Comparison of ENCODE assay signal across 10 mouse cellular contexts in the genomic region with DNA sequence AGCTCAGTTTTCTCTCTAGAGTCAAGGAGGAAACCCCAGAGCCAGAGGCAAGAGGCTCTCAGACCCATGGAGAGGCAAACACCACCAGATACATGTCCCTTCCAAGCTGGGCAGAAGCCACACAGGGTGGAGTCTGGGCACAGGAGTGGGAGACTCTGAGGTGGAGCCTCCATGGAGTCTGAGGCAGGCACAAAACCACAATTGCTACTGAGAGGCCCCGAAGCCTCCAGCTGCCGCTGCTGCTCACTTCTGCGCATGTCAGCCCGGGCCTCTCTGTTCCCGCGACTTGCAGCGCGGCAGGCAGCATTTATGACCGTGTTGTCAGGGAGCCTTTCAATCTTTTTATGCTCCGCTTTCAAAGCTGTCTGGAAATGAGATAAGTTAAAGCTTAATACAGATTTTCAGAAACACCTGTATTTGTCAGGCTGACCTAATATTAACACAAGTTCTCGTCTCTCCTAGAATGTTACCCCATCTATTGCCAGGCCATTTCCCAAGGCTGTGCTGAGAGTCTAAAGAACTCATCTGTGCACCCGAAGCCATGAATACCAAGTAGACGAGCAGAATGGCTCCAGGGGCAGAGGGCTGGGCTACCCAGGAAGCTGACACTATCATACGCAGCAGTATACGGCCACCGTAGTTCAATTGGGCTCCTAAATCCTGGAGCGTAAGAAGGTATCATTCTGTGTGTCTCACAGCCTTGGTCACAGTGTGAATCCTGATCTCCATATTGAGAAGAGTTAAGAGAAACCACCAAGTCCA. TPM values are rescaled to one million over a fixed set of nuclear protein-coding genes. Genes with fewer than 3 reads are reported as not detected.
DNase-seq lines count a peak whose midpoint lies in the region; ATAC-seq and TF ChIP-seq lines count a peak whose summit lies in the region.
"Had no signal": no experiment of that assay in that cellular context is flagged by ENCODE, and none has a peak within 500 bp of the region (broad histone marks: within the 10 kb centered on the region; RNA-seq: fewer than 3 reads in every experiment).

No protein-coding gene starts in this region.

- no peak overlapping the region for H3K9ac ChIP-seq in kidney, embryonic 16.5 days (replicated peaks; ENCODE audit: low read length)
- H3K9ac ChIP-seq in kidney, embryonic 14.5 days (ENCODE audit: low read depth, low read length): no peak overlapping the region
- no peak overlapping the region for H3K9ac ChIP-seq in intestine, embryonic 14.5 days (ENCODE audit: low read length)
- no peak overlapping the region for H3K9ac ChIP-seq in stomach, postnatal 0 days (ENCODE audit: low read length)
- H3K9ac ChIP-seq in liver, postnatal 0 days (replicated peaks): no peak overlapping the region
- H3K9ac ChIP-seq: lung, embryonic 15.5 days had no signal

- TF ChIP-seq CTCF in stomach, postnatal 0 days (IDR thresholded peaks at IDR 0.05; ENCODE audit: low read depth): no peak
- TF ChIP-seq CTCF in liver, postnatal 0 days (IDR thresholded peaks at IDR 0.05; ENCODE audit: low read depth): no peak

- WGBS in kidney, embryonic 16.5 days: 50% methylated on average over 17 of the region's 17 CpGs
- 56% methylated on average over 17 of the region's 17 CpGs for WGBS in kidney, embryonic 14.5 days
- 61% methylated on average over 17 of the region's 17 CpGs for WGBS in intestine, embryonic 14.5 days
- 46% methylated on average over 17 of the region's 17 CpGs for WGBS in stomach, postnatal 0 days
- WGBS in liver, postnatal 0 days (ENCODE audit: insufficient replicate concordance): 74% methylated on average over 17 of the region's 17 CpGs

- H3K36me3 ChIP-seq in kidney, embryonic 16.5 days (ENCODE audit: insufficient read depth, low read length): no peaks in the 10 kb centered on the region
- H3K36me3 ChIP-seq in kidney, embryonic 14.5 days (ENCODE audit: control insufficient read depth, insufficient read depth, low read length): no peaks in the 10 kb centered on the region
- H3K36me3 ChIP-seq in intestine, embryonic 14.5 days (ENCODE audit: control insufficient read depth, insufficient read depth, low read length): no peaks in the 10 kb centered on the region
- no peaks in the 10 kb centered on the region for H3K36me3 ChIP-seq in stomach, postnatal 0 days (ENCODE audit: control insufficient read depth, insufficient read depth, low read length)
- H3K36me3 ChIP-seq in liver, postnatal 0 days (replicated peaks; ENCODE audit: insufficient read depth, low read length): no peaks in the 10 kb centered on the region
- H3K36me3 ChIP-seq: lung, embryonic 15.5 days had no signal

- H3K27ac ChIP-seq in kidney, embryonic 16.5 days (ENCODE audit: low read length): no peak overlapping the region
- H3K27ac ChIP-seq in kidney, embryonic 14.5 days (ENCODE audit: low read depth, low read length): no peak overlapping the region
- no peak overlapping the region for H3K27ac ChIP-seq in intestine, embryonic 14.5 days (ENCODE audit: low read depth)
- H3K27ac ChIP-seq in stomach, postnatal 0 days (replicated peaks): peak overlapping the region; percentile 49; the same call in 1 of the 2 replicates
- no peak overlapping the region for H3K27ac ChIP-seq in liver, postnatal 0 days (ENCODE audit: low read depth)
- H3K27ac ChIP-seq: lung, embryonic 15.5 days had no signal

- H3K27me3 ChIP-seq in kidney, embryonic 16.5 days (ENCODE audit: insufficient read depth, low read length): peaks cover 4% of the 10 kb centered on the region; the same call in 1 of the 2 replicates
- no peaks in the 10 kb centered on the region for H3K27me3 ChIP-seq in kidney, embryonic 14.5 days (ENCODE audit: control insufficient read depth, insufficient read depth, low read length)
- no peaks in the 10 kb centered on the region for H3K27me3 ChIP-seq in intestine, embryonic 14.5 days (replicated peaks; ENCODE audit: control insufficient read depth, insufficient read depth, low read length)
- H3K27me3 ChIP-seq in stomach, postnatal 0 days (ENCODE audit: control insufficient read depth, insufficient read depth, low read length): no peaks in the 10 kb centered on the region
- no peaks in the 10 kb centered on the region for H3K27me3 ChIP-seq in liver, postnatal 0 days (ENCODE audit: insufficient read depth, low read length)
- H3K27me3 ChIP-seq: lung, embryonic 15.5 days had no signal

- ATAC-seq in kidney, embryonic 16.5 days (ENCODE audit: low FRiP score, low TSS enrichment): 0 out of 2 replicates have a peak, but pooled peaks have one; percentile 31
- no peak for ATAC-seq in kidney, embryonic 14.5 days (ENCODE audit: low FRiP score, low TSS enrichment)
- 0 out of 2 replicates have a peak, but pooled peaks have one; percentile 55 for ATAC-seq in intestine, embryonic 14.5 days (replicated peaks; ENCODE audit: low FRiP score, low TSS enrichment, low read depth)
- ATAC-seq in stomach, postnatal 0 days (ENCODE audit: low FRiP score, low TSS enrichment): no peak
- ATAC-seq in liver, postnatal 0 days: no peak

- no peaks in the 10 kb centered on the region for H3K4me1 ChIP-seq in kidney, embryonic 16.5 days (ENCODE audit: insufficient read depth, low read length)
- H3K4me1 ChIP-seq in kidney, embryonic 14.5 days (ENCODE audit: control insufficient read depth, insufficient read depth, low read length): no peaks in the 10 kb centered on the region
- 0 out of 2 replicates have a peak, but pooled peaks cover 6% of the 10 kb centered on the region for H3K4me1 ChIP-seq in intestine, embryonic 14.5 days (replicated peaks; ENCODE audit: control insufficient read depth, insufficient read depth, low read length)
- H3K4me1 ChIP-seq in stomach, postnatal 0 days (replicated peaks; ENCODE audit: control insufficient read depth, insufficient read depth): no peaks in the 10 kb centered on the region
- H3K4me1 ChIP-seq in liver, postnatal 0 days (ENCODE audit: insufficient read depth): no peaks in the 10 kb centered on the region
- H3K4me1 ChIP-seq: lung, embryonic 15.5 days had no signal

- no peaks in the 10 kb centered on the region for H3K9me3 ChIP-seq in kidney, embryonic 16.5 days (ENCODE audit: low read length)
- H3K9me3 ChIP-seq in kidney, embryonic 14.5 days (ENCODE audit: control insufficient read depth, low read length): no peaks in the 10 kb centered on the region
- no peaks in the 10 kb centered on the region for H3K9me3 ChIP-seq in intestine, embryonic 14.5 days (ENCODE audit: control insufficient read depth, low read length)
- no peaks in the 10 kb centered on the region for H3K9me3 ChIP-seq in stomach, postnatal 0 days (ENCODE audit: control insufficient read depth, low read length)
- no peaks in the 10 kb centered on the region for H3K9me3 ChIP-seq in liver, postnatal 0 days (ENCODE audit: low read length)
- H3K9me3 ChIP-seq: lung, embryonic 15.5 days had no signal

- TF ChIP-seq EP300 in stomach, postnatal 0 days (optimal IDR thresholded peaks at IDR 0.05): no peak
- TF ChIP-seq EP300 in liver, postnatal 0 days (IDR thresholded peaks at IDR 0.05; ENCODE audit: low read depth): no peak

- H3K4me2 ChIP-seq in kidney, embryonic 16.5 days (replicated peaks; ENCODE audit: low read depth, low read length): no peak overlapping the region; the same call in 1 of the 2 replicates
- no peak overlapping the region for H3K4me2 ChIP-seq in kidney, embryonic 14.5 days (replicated peaks; ENCODE audit: low read depth, low read length)
- no peak overlapping the region for H3K4me2 ChIP-seq in intestine, embryonic 14.5 days (ENCODE audit: low read length)
- H3K4me2 ChIP-seq in stomach, postnatal 0 days (replicated peaks; ENCODE audit: low read depth): no peak overlapping the region
- no peak overlapping the region for H3K4me2 ChIP-seq in liver, postnatal 0 days (ENCODE audit: low read depth, low read length)
- H3K4me2 ChIP-seq: lung, embryonic 15.5 days had no signal

- no peak overlapping the region for H3K4me3 ChIP-seq in kidney, embryonic 16.5 days (ENCODE audit: low read length)
- no peak overlapping the region for H3K4me3 ChIP-seq in kidney, embryonic 14.5 days (ENCODE audit: low read length)
- no peak overlapping the region for H3K4me3 ChIP-seq in intestine, embryonic 14.5 days (ENCODE audit: low read depth, low read length)
- no peak overlapping the region for H3K4me3 ChIP-seq in stomach, postnatal 0 days (ENCODE audit: low read depth, low read length)
- no peak overlapping the region for H3K4me3 ChIP-seq in liver, postnatal 0 days (ENCODE audit: low read depth, low read length)
- H3K4me3 ChIP-seq: lung, embryonic 15.5 days had no signal

- intact Hi-C loops in heart, postnatal 36 days (cut with DNase I): no loop called here

- peak; percentile 12 for DNase-seq in thymus, postnatal 0 days (ENCODE audit: low spot score)
- DNase-seq in thymus, postnatal 36 days: no peak
- DNase-seq in intestine, embryonic 14.5 days (ENCODE audit: low spot score): peak; percentile 55
- peak; percentile 32 for DNase-seq in stomach, postnatal 0 days (ENCODE audit: low spot score)
- no peak for DNase-seq in heart, postnatal 36 days
- no peak for DNase-seq in liver, postnatal 0 days
- DNase-seq: cerebellum, adult 9-11 months had no signal

RNA-seq across cellular contexts. Expression of a gene that starts 30.1 kb away (rescaled TPM):
- polyA plus RNA-seq in kidney, embryonic 16.5 days (2015; fragmentation: Nextera tagmentation; extraction: Ambion mirVana): 2.0 and 2.1 TPM in 2 replicates
- polyA plus RNA-seq in kidney, embryonic 14.5 days (2014; fragmentation: Nextera tagmentation; extraction: Ambion mirVana): 2.4 and 3.1 TPM in 2 replicates
- polyA plus RNA-seq in thymus, postnatal 0 days (2015; fragmentation: Nextera tagmentation; extraction: Ambion mirVana): 3.0 TPM in 2 replicates
- 18.2 and 18.8 TPM in 2 replicates for polyA plus RNA-seq in intestine, embryonic 14.5 days (2014; fragmentation: Nextera tagmentation; extraction: Ambion mirVana)
- polyA plus RNA-seq in stomach, postnatal 0 days (2015; fragmentation: Nextera tagmentation; extraction: Ambion mirVana): 18.5 and 21.3 TPM in 2 replicates
- 100 to 1,000 TPM; 182 to 204 TPM for total RNA-seq in heart, postnatal 36 days (2021)
- 0.53 and 0.77 TPM in 2 replicates for polyA plus RNA-seq in liver, postnatal 0 days (2015; fragmentation: Nextera tagmentation; extraction: Ambion mirVana)

Comparison
In these comparisons a context has a peak if more than half of its experiments do, and no peak if none do; other contexts are left out.
1. ATAC-seq: peak in kidney, embryonic 16.5 days (single experiment) and intestine, embryonic 14.5 days (single experiment); none in kidney, embryonic 14.5 days (single experiment), stomach, postnatal 0 days (single experiment) and liver, postnatal 0 days (single experiment).
2. DNase-seq: peak in thymus, postnatal 0 days (single experiment), intestine, embryonic 14.5 days (single experiment) and stomach, postnatal 0 days (single experiment); none in thymus, postnatal 36 days (0 of 2), heart, postnatal 36 days (0 of 2) and liver, postnatal 0 days (single experiment).